Mouse (Mus musculus): ENCODE measurements at regions not wholly inside any gene's neighbourhood (a gene's known extent, or its start where the extent isn't known, plus 50 kb on each side); places are given as distances from the start of the nearest gene placed in this dataset.

DNA sequence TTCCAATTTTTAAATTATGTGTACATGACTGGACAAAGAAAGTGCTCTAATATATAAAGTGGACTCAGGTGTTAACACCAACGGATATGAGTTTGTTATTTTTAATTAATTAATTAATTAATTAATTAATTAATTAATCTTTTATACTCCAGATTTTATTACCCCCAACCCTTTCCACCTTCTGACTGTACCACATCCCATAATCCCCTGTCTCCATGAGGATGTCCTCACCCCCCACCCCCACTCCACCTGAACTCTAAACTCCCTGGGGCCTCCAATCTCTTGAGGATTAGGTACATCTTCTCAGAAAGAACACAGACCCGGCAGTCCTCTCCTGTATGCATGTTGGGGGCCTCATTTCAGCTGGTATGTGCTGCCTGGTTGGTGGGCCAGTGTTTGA, 182.8 kb downstream of the Rassf9 start:
- CTCF ChIA-PET, result no interaction called here

DNA sequence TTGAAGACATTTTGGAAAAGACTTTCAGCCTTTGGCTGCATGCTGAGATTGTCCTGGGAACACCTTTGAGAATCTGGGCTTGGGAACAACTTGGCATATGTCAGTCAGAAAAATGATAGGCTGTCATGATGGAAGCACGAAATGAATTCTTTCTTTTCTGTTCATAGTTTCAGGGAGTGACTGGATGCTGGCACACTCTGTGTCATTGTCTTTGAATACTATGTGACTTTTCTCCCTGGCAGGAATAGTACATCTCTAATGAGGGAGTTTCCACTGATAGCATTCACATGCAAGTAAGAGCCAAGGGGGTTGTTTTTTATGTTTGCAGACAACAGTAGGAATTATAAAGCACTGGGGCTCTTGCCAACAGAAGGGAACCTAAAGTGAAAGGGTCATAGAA, 177.9 kb downstream of the Rassf9 start:
- CTCF ChIA-PET, result no interaction called here

DNA sequence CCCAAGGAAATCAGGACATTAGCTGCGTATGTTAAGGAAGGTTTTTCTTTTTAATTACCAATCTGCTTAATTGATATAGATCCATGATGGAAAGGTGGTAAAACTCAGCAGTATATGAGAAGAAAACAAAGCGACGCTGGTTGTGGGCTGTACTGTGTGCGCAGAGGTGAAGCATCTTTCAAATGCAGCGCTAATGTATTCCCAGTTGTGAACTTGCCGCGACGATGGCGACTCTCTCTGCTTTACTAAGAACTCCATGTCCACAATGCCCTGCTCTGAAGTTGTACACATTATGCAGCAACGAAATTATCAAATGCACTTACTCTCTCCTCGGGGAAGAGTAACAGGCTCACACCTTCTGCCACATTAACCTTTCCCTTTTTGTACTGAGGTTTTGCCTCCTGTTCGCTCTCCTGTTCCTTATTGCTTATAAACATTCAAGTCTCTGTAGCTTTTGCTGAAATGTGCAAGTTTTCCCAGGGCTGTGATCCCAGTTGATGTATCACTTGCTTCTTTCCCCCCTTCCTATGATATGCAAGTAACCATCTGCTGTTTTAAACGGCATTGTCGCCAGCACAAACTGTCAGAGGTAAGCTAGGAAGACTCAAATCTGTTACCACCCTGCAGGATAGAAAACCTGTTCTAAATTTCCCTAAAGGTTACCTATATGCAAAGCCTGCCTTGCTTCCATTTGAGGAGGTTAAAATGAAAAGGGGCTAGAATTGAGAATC, 174.8 kb downstream of the Rassf9 start:
- CTCF ChIA-PET, result no interaction called here

DNA sequence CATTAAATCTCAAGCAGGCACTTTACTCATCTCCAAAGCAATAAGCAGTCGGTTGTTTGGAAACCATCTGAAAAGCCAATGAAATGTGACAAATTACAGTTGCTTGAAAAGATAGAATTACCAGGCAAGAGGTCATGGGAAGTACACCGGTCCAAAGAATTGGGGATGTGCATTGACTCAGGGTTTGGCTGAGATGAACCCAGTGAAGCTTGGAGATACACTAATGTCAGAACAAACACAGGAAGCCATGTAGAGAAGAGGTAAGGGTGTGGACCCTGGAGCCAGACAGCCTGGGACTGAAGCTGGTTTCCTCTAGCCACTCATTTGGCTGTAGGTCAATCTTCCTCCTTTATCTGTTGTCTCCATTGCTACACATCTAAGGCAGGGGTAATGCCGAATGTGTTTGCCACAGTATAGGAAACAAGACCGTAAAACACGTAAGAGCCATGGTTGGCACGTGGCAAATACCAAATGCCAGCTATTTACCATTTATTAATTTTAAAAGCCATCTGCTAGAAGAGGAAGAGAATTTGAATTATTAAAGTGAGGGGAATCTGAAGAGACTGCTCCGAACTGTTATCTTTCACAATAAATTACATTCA, 173.9 kb downstream of the Rassf9 start:
- CTCF ChIA-PET, result no interaction called here

DNA sequence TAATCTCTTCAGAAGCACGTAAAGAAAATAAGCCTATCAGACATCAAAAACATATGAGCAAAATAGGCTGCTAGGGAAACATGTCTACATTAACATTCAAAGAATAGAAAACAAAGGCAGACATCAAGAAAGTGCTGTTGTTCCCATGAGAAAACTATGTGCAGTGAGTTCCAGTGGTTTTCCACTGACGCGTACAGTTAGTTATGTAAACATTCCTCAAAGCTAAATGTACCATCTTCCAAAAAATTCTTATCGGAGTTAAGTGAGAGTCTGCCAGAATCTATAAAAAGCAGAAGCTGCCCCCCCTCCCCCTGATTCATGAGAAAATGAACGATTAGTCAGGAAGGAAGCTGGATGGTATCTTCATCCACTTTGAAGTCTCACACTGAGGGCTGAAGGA, 155.3 kb downstream of the Rassf9 start:
- CTCF ChIA-PET, result no interaction called here

DNA sequence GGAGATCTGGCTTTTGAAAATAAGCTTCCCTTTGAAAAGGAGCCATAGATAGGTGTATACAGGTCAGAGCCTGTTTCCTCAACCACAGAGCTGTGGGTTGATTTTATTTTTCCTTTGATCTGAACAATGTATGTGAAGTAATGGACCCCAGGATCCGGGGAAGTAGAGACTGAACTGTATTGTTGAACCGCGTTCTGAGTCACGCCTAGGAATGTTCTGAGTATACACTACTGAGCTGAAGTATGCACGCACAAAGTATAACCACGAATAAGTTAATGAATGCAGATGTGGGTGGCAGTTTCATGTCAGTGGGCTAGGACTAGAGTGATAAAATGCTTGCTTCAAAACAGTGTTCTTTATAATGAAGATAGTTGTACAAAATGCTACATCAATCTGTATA, 147.7 kb downstream of the Rassf9 start:
- CTCF ChIA-PET, result no interaction called here

DNA sequence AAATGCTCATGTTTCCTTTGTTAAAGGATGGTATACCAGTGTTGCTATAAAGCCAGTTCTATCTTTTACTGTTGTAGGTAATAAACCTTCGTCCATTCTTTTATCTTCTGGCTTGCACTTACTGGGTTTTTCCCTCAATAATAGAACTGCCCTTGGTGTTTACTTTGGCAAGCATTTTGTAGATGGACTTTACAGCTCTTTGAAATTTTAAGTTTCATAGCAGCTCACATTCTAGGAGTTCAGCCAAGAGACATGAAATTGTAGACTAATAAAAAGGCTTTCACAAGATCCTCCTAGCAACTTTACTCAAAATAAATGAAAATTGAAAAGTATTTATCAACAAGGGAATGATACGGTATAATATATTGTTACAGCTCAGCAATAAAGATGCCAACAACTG, 124.5 kb downstream of the Rassf9 start:
- CTCF ChIA-PET, result no interaction called here

DNA sequence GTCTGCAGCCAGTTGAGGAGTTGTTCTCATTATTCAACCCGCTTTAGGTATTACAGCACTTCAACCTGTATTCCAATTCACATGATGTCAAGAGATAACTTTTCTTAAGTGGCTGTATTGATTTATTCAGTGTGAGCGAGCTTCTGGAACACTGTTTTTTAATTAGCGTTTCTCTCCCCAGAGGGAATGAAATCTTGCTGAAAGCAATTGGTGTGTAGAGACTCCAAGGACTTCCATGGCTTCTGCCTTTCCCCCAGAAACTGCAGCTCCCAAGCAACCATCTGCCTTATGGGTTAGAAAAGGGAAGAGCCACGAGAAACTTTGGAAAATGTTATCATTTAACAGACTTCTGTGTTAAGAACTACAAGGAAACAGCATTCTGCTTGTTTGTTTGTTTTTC, 121.4 kb downstream of the Rassf9 start:
- CTCF ChIA-PET, result no interaction called here

DNA sequence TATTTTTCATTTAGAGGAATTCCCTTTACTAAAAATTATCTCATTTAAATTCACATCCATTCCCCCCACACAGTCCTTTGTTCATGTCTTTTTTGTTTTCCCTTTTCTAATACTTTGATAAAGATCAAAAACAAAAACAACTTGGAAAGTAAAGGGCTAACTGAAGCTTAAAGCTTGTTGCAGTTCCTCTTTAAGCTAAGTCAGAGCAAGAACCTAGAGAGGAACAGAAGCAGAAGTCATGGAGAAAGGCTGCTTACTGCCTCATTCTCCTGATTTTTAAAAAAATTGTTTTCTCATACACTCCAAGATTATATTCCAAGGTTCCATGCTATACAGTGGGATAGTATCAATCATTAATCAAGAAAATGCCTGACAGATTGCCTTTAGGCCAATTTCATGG, 116.6 kb downstream of the Rassf9 start:
- CTCF ChIA-PET, result no interaction called here

DNA sequence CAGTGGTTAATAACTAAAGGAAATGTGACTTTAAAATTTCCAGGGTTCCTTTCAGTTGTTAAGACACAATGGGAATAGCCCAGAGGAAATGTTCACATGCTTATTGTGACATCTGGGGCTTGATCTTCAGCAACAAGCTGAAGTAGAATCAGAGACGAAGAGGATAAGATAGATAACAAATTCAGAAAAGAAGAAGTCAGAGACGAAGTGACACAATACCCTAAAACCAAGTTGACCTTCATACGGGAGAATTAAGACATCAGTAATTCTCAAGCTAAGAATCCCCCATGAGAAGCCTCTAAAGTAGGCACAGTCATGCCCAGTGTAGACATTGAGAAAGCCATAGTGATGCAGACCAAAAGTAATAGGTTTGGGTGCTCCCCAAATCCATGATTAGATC, 111.9 kb downstream of the Rassf9 start:
- CTCF ChIA-PET, result no interaction called here

DNA sequence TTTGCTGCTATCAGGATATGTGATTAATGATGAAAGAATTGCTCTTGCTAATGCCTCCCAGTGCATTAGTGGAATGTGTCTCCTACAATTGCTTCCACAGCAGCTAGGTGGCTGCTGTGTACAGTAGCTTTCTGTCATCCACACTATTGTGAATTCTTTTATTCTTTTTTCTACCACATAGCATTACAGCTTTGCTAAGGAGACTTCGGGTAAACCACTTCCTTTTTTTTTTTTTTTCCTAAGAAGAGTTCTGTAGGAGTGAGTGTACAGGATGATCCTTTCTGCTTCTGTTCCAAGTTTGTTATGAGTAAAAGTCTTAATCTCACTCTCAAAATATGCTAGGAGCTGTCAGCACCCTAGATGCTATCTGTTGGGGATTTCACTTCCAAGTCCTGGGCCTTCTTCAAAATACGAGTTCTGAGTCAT, 110.6 kb downstream of the Rassf9 start:
- CTCF ChIA-PET, result interaction anchor here (0.6 kb wide), 1 partner anchor 18 kb away, joined by 3 read pairs; no protein-coding TSS in a partner anchor

DNA sequence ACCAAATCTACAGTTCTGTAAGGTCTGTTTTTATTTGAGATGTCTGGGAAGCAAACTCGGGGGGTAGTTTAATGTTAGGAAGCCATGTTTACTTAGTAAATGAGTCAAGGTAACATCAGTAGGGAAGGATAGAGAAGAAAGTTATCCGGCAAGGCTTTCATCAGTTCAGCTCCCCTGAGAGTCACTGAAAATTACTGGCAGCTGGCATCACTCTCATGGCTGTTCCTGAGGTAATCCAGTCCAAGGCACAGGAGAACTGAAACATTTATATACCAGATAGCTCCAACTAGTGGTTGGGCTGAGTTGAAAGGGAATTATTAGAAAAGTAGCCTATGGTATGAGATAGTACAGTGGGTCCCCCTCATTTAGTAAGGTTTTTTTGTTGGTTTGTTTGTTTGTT, 106.7 kb downstream of the Rassf9 start:
- CTCF ChIA-PET, result no interaction called here

DNA sequence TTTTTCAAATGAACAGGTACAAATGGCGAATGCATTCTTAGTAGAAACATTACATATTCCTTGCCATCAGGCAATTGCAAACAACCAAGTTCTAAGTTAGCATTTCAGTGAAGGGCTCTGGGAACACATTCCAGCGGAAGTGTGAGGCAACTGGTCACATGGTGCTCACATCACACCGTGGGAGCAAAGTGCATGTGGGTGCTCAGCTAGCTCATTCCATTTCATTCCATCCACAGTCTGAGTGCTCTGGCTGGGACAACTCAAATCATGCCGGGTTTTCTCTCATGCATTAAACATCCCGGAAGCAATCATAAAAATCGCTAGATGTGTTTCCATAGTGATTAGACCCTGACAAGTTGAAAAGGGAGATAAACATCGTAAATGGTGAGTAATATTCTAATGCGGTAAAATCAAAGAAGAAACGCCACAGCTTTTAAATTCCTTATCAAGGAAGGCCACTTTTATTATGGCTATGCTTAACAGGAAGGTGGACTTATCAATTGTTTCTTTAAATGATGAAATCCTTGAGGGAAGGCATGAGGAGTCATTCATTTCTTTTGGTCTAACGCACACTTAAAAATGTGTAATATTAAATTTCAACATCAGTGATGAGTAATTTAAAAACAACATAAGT, 104.1 kb downstream of the Rassf9 start:
- CTCF ChIA-PET, result no interaction called here
